ENCODE assay signal across 9 mouse cellular contexts in genomic region chr2:19909171-19909899, GRCm38 (mm10). TPM values are rescaled to one million over a fixed set of nuclear protein-coding genes. Genes with fewer than 3 reads are reported as not detected.
A peak's percentile ranks its signal among the peaks of the same experiment; 100 is the strongest.
DNase-seq lines count a peak whose midpoint lies in the region; ATAC-seq lines count a peak whose summit lies in the region.
"Had no signal": no experiment of that assay in that cellular context is flagged by ENCODE, and none has a peak within 500 bp of the region (broad histone marks: within the 10 kb centered on the region; RNA-seq: fewer than 3 reads in every experiment).

Gene Etl4, plus strand, starts transcription at chr2:19909780.

- peak within 1 kb of the TSS; percentile 69 for H3K4me3 ChIP-seq in embryonic facial prominence, embryonic 10.5 days
- peak within 1 kb of the TSS; percentile 54 for H3K4me3 ChIP-seq in intestine, embryonic 16.5 days (ENCODE audit: low read length)
- H3K4me3 ChIP-seq in limb, embryonic 13.5 days = peak within 1 kb of the TSS; percentile 56

- peak within 1 kb of the TSS; percentile 24; the same call in 1 of the 2 replicates for H3K27ac ChIP-seq in embryonic facial prominence, embryonic 10.5 days (replicated peaks)
- no peak within 1 kb of the TSS for H3K27ac ChIP-seq in intestine, embryonic 16.5 days (ENCODE audit: low read length)
- H3K27ac ChIP-seq in limb, embryonic 13.5 days = no peak within 1 kb of the TSS

- under 1% methylated on average over 37 of the region's 37 CpGs for WGBS in embryonic facial prominence, embryonic 10.5 days
- under 1% methylated on average over 37 of the region's 37 CpGs for WGBS in intestine, embryonic 16.5 days
- 0% methylated on average over 36 of the region's 37 CpGs for WGBS in limb, embryonic 13.5 days

- peak within 1 kb of the TSS; percentile 90 for H3K4me2 ChIP-seq in intestine, embryonic 16.5 days (ENCODE audit: low read depth, low read length)
- peak within 1 kb of the TSS; percentile 95 for H3K4me2 ChIP-seq in limb, embryonic 13.5 days (replicated peaks)

- no peaks in the 10 kb centered on the region for H3K9me3 ChIP-seq in embryonic facial prominence, embryonic 10.5 days
- H3K9me3 ChIP-seq in intestine, embryonic 16.5 days (ENCODE audit: control insufficient read depth, low read length) = no peaks in the 10 kb centered on the region
- peaks cover 3% of the 10 kb centered on the region; the same call in 1 of the 2 replicates for H3K9me3 ChIP-seq in limb, embryonic 13.5 days
- H3K9me3 ChIP-seq: G1E had no signal

- H3K36me3 ChIP-seq in embryonic facial prominence, embryonic 10.5 days (replicated peaks) = no peaks in the 10 kb centered on the region
- H3K36me3 ChIP-seq in intestine, embryonic 16.5 days (ENCODE audit: control insufficient read depth, insufficient read depth, low read length) = no peaks in the 10 kb centered on the region
- no peaks in the 10 kb centered on the region for H3K36me3 ChIP-seq in limb, embryonic 13.5 days
- H3K36me3 ChIP-seq: G1E had no signal

- peak within 1 kb of the TSS; percentile 49; the same call in 1 of the 2 replicates for H3K9ac ChIP-seq in intestine, embryonic 16.5 days (ENCODE audit: low read depth, low read length)
- H3K9ac ChIP-seq in limb, embryonic 13.5 days = peak within 1 kb of the TSS; percentile 57

- peak; percentile 10 for DNase-seq in thymus, postnatal 14 days
- no peak for DNase-seq in thymus, adult 18-20 months
- DNase-seq in embryonic facial prominence, embryonic 10.5 days (ENCODE audit: low spot score) = peak; percentile 82
- DNase-seq in gonadal fat pad, adult 2 months (ENCODE audit: low read depth) = no peak
- peak; percentile 80 for DNase-seq in neural tube, embryonic 10.5 days (ENCODE audit: extremely low spot score, low spot score)
- DNase-seq in c-Kit-positive CD71-positive TER-119-positive erythroid progenitor cells, embryonic 14.5 days (ENCODE audit: low spot score) = no peak

- H3K4me1 ChIP-seq in embryonic facial prominence, embryonic 10.5 days = peaks cover 23% of the 10 kb centered on the region
- H3K4me1 ChIP-seq in intestine, embryonic 16.5 days (ENCODE audit: control insufficient read depth, insufficient read depth, low read length) = peaks cover 10% of the 10 kb centered on the region; the same call in 1 of the 2 replicates
- peaks cover 17% of the 10 kb centered on the region for H3K4me1 ChIP-seq in limb, embryonic 13.5 days

- peak; percentile 90 for ATAC-seq in intestine, embryonic 16.5 days
- ATAC-seq in limb, embryonic 13.5 days (ENCODE audit: low FRiP score, low read depth) = peak; percentile 90

- peaks cover 55% of the 10 kb centered on the region for H3K27me3 ChIP-seq in embryonic facial prominence, embryonic 10.5 days (replicated peaks; ENCODE audit: low read depth, poor library complexity, severe bottlenecking)
- peaks cover 24% of the 10 kb centered on the region for H3K27me3 ChIP-seq in intestine, embryonic 16.5 days (replicated peaks; ENCODE audit: control insufficient read depth, insufficient read depth, low read length)
- H3K27me3 ChIP-seq in limb, embryonic 13.5 days = peaks cover 58% of the 10 kb centered on the region

RNA-seq across cellular contexts. Expression of gene Etl4, which starts in this region (rescaled TPM):
- polyA plus RNA-seq in embryonic facial prominence, embryonic 10.5 days (2016; fragmentation: Nextera tagmentation; extraction: Ambion mirVana) = 25.8 and 26.1 TPM in 2 replicates
- polyA plus RNA-seq in gonadal fat pad, adult 2 months (2012; rRNA removed) = 25.9 and 38.7 TPM in 2 replicates
- 27.7 and 32.2 TPM in 2 replicates for polyA plus RNA-seq in intestine, embryonic 16.5 days (2015; fragmentation: Nextera tagmentation; extraction: Ambion mirVana)
- polyA plus RNA-seq in limb, embryonic 13.5 days (2015; fragmentation: Nextera tagmentation; extraction: Ambion mirVana) = 22.7 and 25.6 TPM in 2 replicates
- polyA plus RNA-seq: G1E had no signal

Comparison
In these comparisons a context has a peak if more than half of its experiments do, and no peak if none do; other contexts are left out.
1. DNase-seq: peak in thymus, postnatal 14 days (single experiment), embryonic facial prominence, embryonic 10.5 days (single experiment) and neural tube, embryonic 10.5 days (single experiment); none in thymus, adult 18-20 months (0 of 2), gonadal fat pad, adult 2 months (single experiment) and c-Kit-positive CD71-positive TER-119-positive erythroid progenitor cells, embryonic 14.5 days (single experiment).
2. Peak in every context shown above with its lines, with median percentiles within 50 percentile points of each other: H3K4me3 ChIP-seq.